Mouse (Mus musculus) neural tube, embryonic 15.5 days (tissue): Measurements from ENCODE around the gene Cuedc2. TPM values are rescaled to one million over a fixed set of nuclear protein-coding genes. Genes with fewer than 3 reads are reported as not detected.

Source experiments
- ATAC-seq: fragments of 200-750 bp; cut with Nextera tagmentation; 2 replicates; pipeline ENCODE4 v1.8.0; 2017; ENCODE audit warnings: mild to moderate bottlenecking, moderate TSS enrichment, moderate library complexity; ENCODE audit not compliant: low FRiP score
- H3K27ac ChIP-seq: fragments of 300-500 bp; sonication (generic); replicated peaks from 2 replicates; pipeline ENCODE4 v1.5.1; 2015; ENCODE audit warnings: mild to moderate bottlenecking, inconsistent platforms
- H3K27me3 ChIP-seq: fragments of 300-500 bp; sonication (generic); replicated peaks from 2 replicates; pipeline ENCODE4 v1.6.1; 2015; ENCODE audit warnings: inconsistent platforms
- H3K36me3 ChIP-seq: fragments of 300-500 bp; sonication (generic); 2 replicates; pipeline ENCODE4 v1.6.1; 2015; ENCODE audit warnings: inconsistent platforms
- H3K4me1 ChIP-seq: fragments of 300-500 bp; sonication (generic); 2 replicates; pipeline ENCODE4 v1.6.1; 2015; ENCODE audit warnings: inconsistent platforms
- H3K4me2 ChIP-seq: fragments of 300-500 bp; sonication (generic); 2 replicates; pipeline ENCODE4 v1.6.1; 2015; ENCODE audit warnings: inconsistent platforms, mild to moderate bottlenecking, moderate library complexity
- H3K4me3 ChIP-seq: fragments of 300-500 bp; sonication (generic); replicated peaks from 2 replicates; pipeline ENCODE4 v1.5.1; 2015; ENCODE audit warnings: mild to moderate bottlenecking, inconsistent platforms
- H3K9ac ChIP-seq: fragments of 300-500 bp; sonication (generic); replicated peaks from 2 replicates; pipeline ENCODE4 v1.6.1; 2015; ENCODE audit warnings: mild to moderate bottlenecking, inconsistent platforms
- H3K9me3 ChIP-seq: fragments of 300-500 bp; sonication (generic); replicated peaks from 2 replicates; pipeline ENCODE4 v1.6.1; 2016; ENCODE audit warnings: inconsistent platforms
- WGBS: fragments of 180-500 bp; shearing (Covaris S2); methylation state at CpG from one replicate; pipeline ENCODE4 v1.1.7; 2015; ENCODE audit warnings: mixed read lengths; 5-methylcytosine and 5-hydroxymethylcytosine counted together
- polyA plus RNA-seq: library from polyadenylated mRNA; unstranded; fragments of >200 nt; fragmentation: Nextera tagmentation; extraction: Ambion mirVana; gene quantifications from 2 replicates; pipeline ENCODE4 v1.2.1, GENCODE M21; 2015

The Cuedc2 gene
- polyA plus RNA-seq, 1 experiment from 2014 or later: 350 TPM

GRCm38 (mm10) chr19:46338942-46339286 lies 412 bp upstream of the Cuedc2 start:
- no peaks in the 10 kb centered on the region for H3K9me3 ChIP-seq
- peaks cover 5% of the 10 kb centered on the region; the same call in 1 of the 2 replicates for H3K27me3 ChIP-seq
- H3K4me2 ChIP-seq: peak overlapping the region; percentile 86
- H3K4me1 ChIP-seq: peaks cover 31% of the 10 kb centered on the region
- WGBS: 54% methylated on average over 6 of the region's 6 CpGs
- peak overlapping the region; percentile 44 for H3K9ac ChIP-seq
- no peaks in the 10 kb centered on the region for H3K36me3 ChIP-seq
- peak overlapping the region; percentile 70 for H3K27ac ChIP-seq
- ATAC-seq: peak; percentile 16
- H3K4me3 ChIP-seq: peak overlapping the region; percentile 68

- Histone ChIP-seq H3K4me2 (peak overlapping the region; percentile 86), H3K27me3 (no peaks in the 10 kb centered on the region), H3K4me3 (peak overlapping the region; percentile 68), H3K27ac (peak overlapping the region; percentile 83), H3K4me1 (peaks cover 31% of the 10 kb centered on the region), H3K36me3 (no peaks in the 10 kb centered on the region), H3K9ac (peak overlapping the region; percentile 67), H3K9me3 (no peaks in the 10 kb centered on the region)
- 26% methylated on average over 15 of the region's 15 CpGs for WGBS
- peak; percentile 8 for ATAC-seq
These were observed 677 bp downstream of the Cuedc2 start for GRCm38 (mm10) chr19:46337719-46338330.

- no peak for ATAC-seq
These were observed 4.6 kb downstream of the Cuedc2 start for GRCm38 (mm10) chr19:46333906-46334305.

GRCm38 (mm10) chr19:46332721-46333339 lies 5.7 kb downstream of the Cuedc2 start:
- Histone ChIP-seq H3K4me3 (no peak overlapping the region), H3K4me2 (no peak overlapping the region), H3K27me3 (no peaks in the 10 kb centered on the region), H3K4me1 (peaks cover 34% of the 10 kb centered on the region), H3K9me3 (no peaks in the 10 kb centered on the region), H3K9ac (no peak overlapping the region), H3K27ac (no peak overlapping the region), H3K36me3 (peaks cover 25% of the 10 kb centered on the region)
- WGBS: 50% methylated on average over 7 of the region's 7 CpGs
- ATAC-seq: no peak

More at GRCm38 (mm10) chr19:46333906-46334305, 4.6 kb downstream of the Cuedc2 start:
- H3K27ac ChIP-seq: no peak overlapping the region
- H3K36me3 ChIP-seq: peaks cover 25% of the 10 kb centered on the region
- no peaks in the 10 kb centered on the region for H3K9me3 ChIP-seq
- WGBS: 81% methylated on average over 3 of the region's 3 CpGs
- H3K4me3 ChIP-seq: no peak overlapping the region
- H3K4me2 ChIP-seq: no peak overlapping the region
- H3K4me1 ChIP-seq: peaks cover 37% of the 10 kb centered on the region
- no peak overlapping the region for H3K9ac ChIP-seq
- no peaks in the 10 kb centered on the region for H3K27me3 ChIP-seq

- H3K9me3 ChIP-seq: no peaks in the 10 kb centered on the region
- ATAC-seq: no peak
- H3K4me3 ChIP-seq: no peak overlapping the region
- H3K27ac ChIP-seq: no peak overlapping the region
- no peak overlapping the region for H3K9ac ChIP-seq
- no peaks in the 10 kb centered on the region for H3K27me3 ChIP-seq
- peaks cover 25% of the 10 kb centered on the region for H3K36me3 ChIP-seq
- no peak overlapping the region for H3K4me2 ChIP-seq
- 94% methylated on average over 3 of the region's 3 CpGs for WGBS
- peaks cover 34% of the 10 kb centered on the region for H3K4me1 ChIP-seq
These were observed 6.6 kb downstream of the Cuedc2 start for GRCm38 (mm10) chr19:46331936-46332335.

GRCm38 (mm10) chr19:46331326-46331725 lies 7.2 kb downstream of the Cuedc2 start:
- Histone ChIP-seq H3K9ac (no peak overlapping the region), H3K4me3 (no peak overlapping the region), H3K4me2 (no peak overlapping the region), H3K36me3 (peaks cover 25% of the 10 kb centered on the region), H3K27ac (no peak overlapping the region), H3K27me3 (no peaks in the 10 kb centered on the region), H3K4me1 (peaks cover 28% of the 10 kb centered on the region), H3K9me3 (no peaks in the 10 kb centered on the region)
- WGBS: 90% methylated on average over 14 of the region's 14 CpGs
- ATAC-seq: no peak

- Histone ChIP-seq H3K4me3 (no peak overlapping the region), H3K4me1 (peaks cover 30% of the 10 kb centered on the region), H3K4me2 (no peak overlapping the region), H3K27me3 (no peaks in the 10 kb centered on the region), H3K27ac (no peak overlapping the region), H3K9ac (no peak overlapping the region), H3K9me3 (no peaks in the 10 kb centered on the region), H3K36me3 (peaks cover 25% of the 10 kb centered on the region)
- no peak for ATAC-seq
- WGBS: 92% methylated on average over 12 of the region's 12 CpGs
These were observed 7.8 kb downstream of the Cuedc2 start for GRCm38 (mm10) chr19:46330696-46331095.

- Histone ChIP-seq H3K4me3 (peak overlapping the region; percentile 64), H3K9me3 (no peaks in the 10 kb centered on the region), H3K27me3 (no peaks in the 10 kb centered on the region; the same call in 1 of the 2 replicates), H3K4me2 (peak overlapping the region; percentile 99), H3K4me1 (peaks cover 38% of the 10 kb centered on the region), H3K9ac (0 out of 2 replicates have a peak overlapping the region, but pooled peaks have one; percentile 12), H3K36me3 (peaks cover 25% of the 10 kb centered on the region), H3K27ac (no peak overlapping the region)
- no peak for ATAC-seq
- WGBS: 4% methylated on average over 16 of the region's 16 CpGs
These were observed 8.6 kb downstream of the Cuedc2 start for GRCm38 (mm10) chr19:46329951-46330350.

GRCm38 (mm10) chr19:46329031-46329641 lies 9.4 kb downstream of the Cuedc2 start:
- Histone ChIP-seq H3K4me3 (peak overlapping the region; percentile 64), H3K9me3 (no peaks in the 10 kb centered on the region), H3K27ac (peak overlapping the region; percentile 98), H3K4me1 (peaks cover 46% of the 10 kb centered on the region), H3K4me2 (peak overlapping the region; percentile 99), H3K9ac (peak overlapping the region; percentile 64), H3K36me3 (peaks cover 25% of the 10 kb centered on the region), H3K27me3 (peaks cover 7% of the 10 kb centered on the region; the same call in 1 of the 2 replicates)
- WGBS: under 1% methylated on average over 54 of the region's 54 CpGs
- peak; percentile 10; the same call in 1 of the 2 replicates for ATAC-seq

- H3K27me3 ChIP-seq: peaks cover 11% of the 10 kb centered on the region; the same call in 1 of the 2 replicates
- H3K9ac ChIP-seq: peak within 1 kb of the TSS; percentile 64
- H3K9me3 ChIP-seq: no peaks in the 10 kb centered on the region
- peak within 1 kb of the TSS; percentile 99 for H3K4me2 ChIP-seq
- peak; percentile 87 for ATAC-seq
- H3K27ac ChIP-seq: peak within 1 kb of the TSS; percentile 98
- peak within 1 kb of the TSS; percentile 64 for H3K4me3 ChIP-seq
- under 1% methylated on average over 81 of the region's 81 CpGs for WGBS
- peaks cover 53% of the 10 kb centered on the region for H3K4me1 ChIP-seq
- H3K36me3 ChIP-seq: peaks cover 25% of the 10 kb centered on the region
These were observed 10.1 kb downstream of the Cuedc2 start, which contains the start of gene Fbxl15 for GRCm38 (mm10) chr19:46328081-46329030. Gene Fbxl15, plus strand, starts transcription at chr19:46328184.

GRCm38 (mm10) chr19:46327531-46328064 lies 10.9 kb downstream of the Cuedc2 start:
- Histone ChIP-seq H3K4me2 (peak overlapping the region; percentile 99), H3K36me3 (peaks cover 25% of the 10 kb centered on the region), H3K9ac (peak overlapping the region; percentile 64), H3K4me3 (peak overlapping the region; percentile 64), H3K27me3 (peaks cover 11% of the 10 kb centered on the region; the same call in 1 of the 2 replicates), H3K27ac (peak overlapping the region; percentile 98), H3K9me3 (no peaks in the 10 kb centered on the region), H3K4me1 (peaks cover 61% of the 10 kb centered on the region)
- peak; percentile 1; the same call in 1 of the 2 replicates for ATAC-seq
- 28% methylated on average over 14 of the region's 14 CpGs for WGBS
